Mouse (Mus musculus) ES-E14 (cell line): Measurements from ENCODE around the gene Skida1. TPM values are rescaled to one million over a fixed set of nuclear protein-coding genes. Genes with fewer than 3 reads are reported as not detected.

Experiments
- DNase-seq: peaks from one replicate; pipeline ENCODE4 v3.0.0-alpha.2; 2013; ENCODE audit warnings: low read depth, low spot score
- H3K27ac ChIP-seq: 2 replicates; pipeline ENCODE4 v1.5.1; 2012; ENCODE audit warnings: low read depth, mild to moderate bottlenecking, low read length, moderate library complexity, mixed read lengths; ENCODE audit not compliant: poor library complexity, insufficient read depth, severe bottlenecking
- H3K36me3 ChIP-seq: 2 replicates; pipeline ENCODE4 v1.6.1; 2012; ENCODE audit warnings: mild to moderate bottlenecking, low read length, moderate library complexity, mixed read lengths; ENCODE audit not compliant: control insufficient read depth, poor library complexity, insufficient read depth, severe bottlenecking
- H3K4me1 ChIP-seq, 2 experiments: fragments of 150-350 bp in 1 of 2; sonication (generic) in 1 of 2; 2 replicates each; pipeline ENCODE4 v1.6.1; 2012; ENCODE audit warnings: low read length in 2 of 2, mild to moderate bottlenecking in 1 of 2, mixed read lengths in 1 of 2; ENCODE audit not compliant: control insufficient read depth in 2 of 2, insufficient read depth in 2 of 2, poor library complexity in 1 of 2
- H3K4me3 ChIP-seq, 2 experiments: fragments of 150-350 bp in 1 of 2; sonication (generic) in 1 of 2; 2 replicates each; pipeline ENCODE4 v1.5.1; 2012; ENCODE audit warnings: low read length in 2 of 2, low read depth in 1 of 2, mild to moderate bottlenecking in 1 of 2, mixed read lengths in 1 of 2; ENCODE audit not compliant: insufficient read depth in 1 of 2, poor library complexity in 1 of 2, severe bottlenecking in 1 of 2
- H3K9ac ChIP-seq: 2 replicates; pipeline ENCODE4 v1.6.1; 2012; ENCODE audit warnings: low read depth, mild to moderate bottlenecking, low read length, mixed read lengths; ENCODE audit not compliant: poor library complexity, insufficient read depth, severe bottlenecking
- H3K9me3 ChIP-seq: fragments of 150-350 bp; sonication (generic); 2 replicates; pipeline ENCODE4 v1.6.1; 2012; ENCODE audit warnings: low read depth, mild to moderate bottlenecking, low read length; ENCODE audit not compliant: control insufficient read depth, insufficient read depth
- CHD2 ChIP-seq: IDR thresholded peaks from 2 replicates; pipeline ENCODE4 v1.6.1; 2014; ENCODE audit warnings: mild to moderate bottlenecking, low read depth, low read length, inconsistent platforms
- HCFC1 ChIP-seq: IDR thresholded peaks from 2 replicates; pipeline ENCODE4 v1.6.1; 2012; ENCODE audit warnings: low read length, inconsistent platforms, borderline replicate concordance; ENCODE audit not compliant: insufficient read depth
- MAFK ChIP-seq: IDR thresholded peaks from 2 replicates; pipeline ENCODE4 v1.6.1; 2014; ENCODE audit warnings: mild to moderate bottlenecking, low read depth, low read length, inconsistent platforms; ENCODE audit not compliant: insufficient read depth
- ZC3H11A ChIP-seq: IDR thresholded peaks from 2 replicates; pipeline ENCODE4 v1.6.1; 2012; ENCODE audit warnings: low read depth, mild to moderate bottlenecking, inconsistent platforms, low read length, borderline replicate concordance
- ZNF384 ChIP-seq: IDR thresholded peaks from 2 replicates; pipeline ENCODE4 v1.6.1; 2012; ENCODE audit warnings: low read depth, low read length, inconsistent platforms
- in situ Hi-C, 2 experiments: fragments of 600-800 bp; cut with MboI; formaldehyde crosslinking; loops; one replicate each; pipeline ENCODE4 v1.15.1; 2025; ENCODE audit warnings: low sequenced_read_pairs in 2 of 2, inconsistent platforms in 1 of 2; ENCODE audit not compliant: unreplicated experiment in 2 of 2
- total RNA-seq: library from RNA; depleted of rRNA; stranded (reverse); fragments of 300-350 nt; gene quantifications from 2 replicates; pipeline ENCODE4 v1.2.3, GENCODE M21; 2012

The Skida1 gene
- total RNA-seq, 1 experiment, result 2.6 TPM

- no peaks in the 10 kb centered on the region for H3K9me3 ChIP-seq
- no peak overlapping the region for H3K9ac ChIP-seq
- H3K27ac ChIP-seq, result no peak overlapping the region
- H3K4me3 ChIP-seq, result no peak overlapping the region
- peaks cover 0 to 8% of the 10 kb centered on the region in 2 experiments; a peak in 2 of 4 replicates for H3K4me1 ChIP-seq
- in situ Hi-C loops, result no loop called here
- H3K36me3 ChIP-seq, result no peaks in the 10 kb centered on the region
- TF ChIP-seq MAFK (no peak), HCFC1 (no peak), CHD2 (no peak), ZC3H11A (no peak), ZNF384 (no peak)
- no peak for DNase-seq
These were observed 11.0 kb upstream of the Skida1 start for GRCm38 (mm10) chr2:18059891-18060290.

GRCm38 (mm10) chr2:18059063-18059462 is 10.2 kb upstream of the Skida1 start:
- in situ Hi-C loops, result no loop called here
- TF ChIP-seq MAFK, result no peak
- no peak for TF ChIP-seq CHD2
- no peak for TF ChIP-seq ZNF384
- no peak for TF ChIP-seq ZC3H11A
- no peak for TF ChIP-seq HCFC1
- H3K4me3 ChIP-seq, result no peak overlapping the region
- no peaks in the 10 kb centered on the region for H3K9me3 ChIP-seq
- DNase-seq, result no peak
- no peaks in the 10 kb centered on the region for H3K36me3 ChIP-seq
- no peak overlapping the region for H3K9ac ChIP-seq
- peaks cover 0 to 13% of the 10 kb centered on the region in 2 experiments; a peak in 2 of 4 replicates for H3K4me1 ChIP-seq
- H3K27ac ChIP-seq, result no peak overlapping the region

GRCm38 (mm10) chr2:18058146-18058708 is 9.4 kb upstream of the Skida1 start:
- DNase-seq, result no peak
- no peaks in the 10 kb centered on the region for H3K9me3 ChIP-seq
- H3K27ac ChIP-seq, result peak overlapping the region; percentile 96; the same call in 1 of the 2 replicates
- H3K4me3 ChIP-seq, result peak overlapping the region; percentile 73 to 75; a peak in 3 of 4 replicates
- peaks cover 0 to 13% of the 10 kb centered on the region in 2 experiments; a peak in 2 of 4 replicates for H3K4me1 ChIP-seq
- no peak for TF ChIP-seq ZC3H11A
- TF ChIP-seq MAFK, result no peak
- no peak for TF ChIP-seq CHD2
- H3K36me3 ChIP-seq, result no peaks in the 10 kb centered on the region
- no peak overlapping the region; the same call in 1 of the 2 replicates for H3K9ac ChIP-seq
- in situ Hi-C loops, result no loop called here

- in situ Hi-C loops, result no loop called here
- no peaks in the 10 kb centered on the region for H3K36me3 ChIP-seq
- H3K9ac ChIP-seq, result peak overlapping the region; percentile 93
- DNase-seq, result peak; percentile 36
- H3K9me3 ChIP-seq, result no peaks in the 10 kb centered on the region
- peak overlapping the region; percentile 96 for H3K27ac ChIP-seq
- peaks cover 0 to 9% of the 10 kb centered on the region in 2 experiments; a peak in 2 of 4 replicates for H3K4me1 ChIP-seq
- TF ChIP-seq HCFC1, result 0 out of 2 replicates have a peak, but pooled peaks have one; percentile 27
- no peak for TF ChIP-seq MAFK
- peak overlapping the region; percentile 73 to 75 for H3K4me3 ChIP-seq
These were observed 8.7 kb upstream of the Skida1 start for GRCm38 (mm10) chr2:18057336-18058145.
